Mouse (Mus musculus) cortical plate, adult 2 months (tissue): ENCODE results near the gene Tap2. TPM values are rescaled to one million over a fixed set of nuclear protein-coding genes. Genes with fewer than 3 reads are reported as not detected.
"Not testable (repeated sequence)": the region's sequence is repeated elsewhere in the genome, so short reads cannot be mapped to it uniquely, and the experiment has no call there.

ENCODE experiments used
- H3K27ac ChIP-seq: fragments of 200-500 bp; 2 replicates; pipeline ENCODE4 v1.5.1; 2012; ENCODE audit warnings: low read length, control low read depth, inconsistent platforms; ENCODE audit not compliant: insufficient read depth
- H3K4me1 ChIP-seq: fragments of 200-500 bp; 2 replicates; pipeline ENCODE4 v1.6.1; 2011; ENCODE audit warnings: low read length; ENCODE audit not compliant: control insufficient read depth, insufficient read depth
- H3K4me3 ChIP-seq: fragments of 200-500 bp; 2 replicates; pipeline ENCODE4 v1.5.1; 2011; ENCODE audit warnings: mild to moderate bottlenecking, low read length, control low read depth; ENCODE audit not compliant: insufficient read depth
- CTCF ChIP-seq: fragments of 200-500 bp; IDR thresholded peaks from 2 replicates; pipeline ENCODE4 v1.5.1; 2011; ENCODE audit warnings: mild to moderate bottlenecking, control low read depth, low read length; ENCODE audit not compliant: insufficient read depth; ENCODE audit errors: extremely low read depth
- POLR2A ChIP-seq: fragments of 200-500 bp; IDR thresholded peaks from 2 replicates; pipeline ENCODE4 v1.6.1; 2011; ENCODE audit warnings: mild to moderate bottlenecking, low read length, control low read depth; ENCODE audit not compliant: insufficient read depth; ENCODE audit errors: extremely low read depth
- polyA plus RNA-seq: library from polyadenylated mRNA; depleted of rRNA; stranded (reverse); fragments of >200 nt; gene quantifications from 2 replicates; pipeline ENCODE4 v1.2.3, GENCODE M21; 2012

The Tap2 gene
- polyA plus RNA-seq, 1 experiment: 8.3 TPM

- not testable (repeated sequence) for H3K27ac ChIP-seq, H3K4me1 ChIP-seq, H3K4me3 ChIP-seq
- TF ChIP-seq CTCF: peak; percentile 37
Observed at GRCm38 (mm10) chr17:34219096-34219495, 15.8 kb downstream of the Tap2 start.

GRCm38 (mm10) chr17:34219801-34220200, 16.5 kb downstream of the Tap2 start:
- H3K4me1 ChIP-seq, H3K4me3 ChIP-seq, H3K27ac ChIP-seq: not testable (repeated sequence)

- H3K4me3 ChIP-seq, H3K27ac ChIP-seq, H3K4me1 ChIP-seq: not testable (repeated sequence)
Observed at GRCm38 (mm10) chr17:34220401-34220800, 17.1 kb downstream of the Tap2 start.

- Histone ChIP-seq H3K4me1 (no peaks in the 10 kb centered on the region), H3K27ac (no peak overlapping the region), H3K4me3 (no peak overlapping the region)
- TF ChIP-seq POLR2A (no peak), CTCF (no peak)
Observed at GRCm38 (mm10) chr17:34224816-34225215, 21.5 kb downstream of the Tap2 start.

GRCm38 (mm10) chr17:34225426-34225825, 22.1 kb downstream of the Tap2 start:
- no peak for TF ChIP-seq CTCF
- TF ChIP-seq POLR2A: no peak
- no peak overlapping the region for H3K27ac ChIP-seq
- no peak overlapping the region for H3K4me3 ChIP-seq
- no peaks in the 10 kb centered on the region for H3K4me1 ChIP-seq

GRCm38 (mm10) chr17:34225911-34226310, 22.6 kb downstream of the Tap2 start:
- H3K27ac ChIP-seq, H3K4me3 ChIP-seq, H3K4me1 ChIP-seq: not testable (repeated sequence)

GRCm38 (mm10) chr17:34230971-34231370, 27.6 kb downstream of the Tap2 start:
- H3K4me1 ChIP-seq, H3K4me3 ChIP-seq, H3K27ac ChIP-seq: not testable (repeated sequence)

- not testable (repeated sequence) for H3K27ac ChIP-seq, H3K4me3 ChIP-seq, H3K4me1 ChIP-seq
Observed at GRCm38 (mm10) chr17:34232021-34232420, 28.7 kb downstream of the Tap2 start.

- TF ChIP-seq CTCF: peak; percentile 86
- TF ChIP-seq POLR2A: no peak
- Histone ChIP-seq H3K4me1 (no peaks in the 10 kb centered on the region), H3K27ac (no peak overlapping the region), H3K4me3 (no peak overlapping the region)
Observed at GRCm38 (mm10) chr17:34234926-34235325, 31.6 kb downstream of the Tap2 start.

- H3K4me1 ChIP-seq: no peaks in the 10 kb centered on the region
Observed at GRCm38 (mm10) chr17:34236691-34237090, 33.4 kb downstream of the Tap2 start.

GRCm38 (mm10) chr17:34237741-34238140, 34.4 kb downstream of the Tap2 start:
- H3K4me1 ChIP-seq: no peaks in the 10 kb centered on the region
- no peak overlapping the region for H3K27ac ChIP-seq
- TF ChIP-seq POLR2A: no peak
- TF ChIP-seq CTCF: no peak
- H3K4me3 ChIP-seq: no peak overlapping the region

More at GRCm38 (mm10) chr17:34236691-34237090, 33.4 kb downstream of the Tap2 start:
- Histone ChIP-seq H3K27ac (no peak overlapping the region), H3K4me3 (no peak overlapping the region)
- no peak for TF ChIP-seq CTCF
- TF ChIP-seq POLR2A: no peak
